Mouse (Mus musculus) midbrain, postnatal 0 days (tissue): ENCODE measurements around the gene 4921501E09Rik. TPM values are rescaled to one million over a fixed set of nuclear protein-coding genes. Genes with fewer than 3 reads are reported as not detected.

Experiments
- ATAC-seq: fragments of 200-750 bp; cut with Nextera tagmentation; 2 replicates; pipeline ENCODE4 v1.8.0; 2017; ENCODE audit warnings: moderate number of reproducible peaks, mild to moderate bottlenecking, moderate TSS enrichment, moderate library complexity; ENCODE audit not compliant: low FRiP score
- DNase-seq: peaks from one replicate; pipeline ENCODE4 v3.0.0-alpha.2; 2015; ENCODE audit warnings: low spot score
- H3K27ac ChIP-seq: fragments of 300-500 bp; sonication (generic); 2 replicates; pipeline ENCODE4 v1.5.1; 2014; ENCODE audit warnings: low read depth, mild to moderate bottlenecking, low read length, mixed read lengths
- H3K27me3 ChIP-seq: fragments of 300-500 bp; sonication (generic); 2 replicates; pipeline ENCODE4 v1.6.1; 2014; ENCODE audit warnings: low read length, control low read depth, mixed read lengths; ENCODE audit not compliant: insufficient read depth
- H3K36me3 ChIP-seq: fragments of 300-500 bp; sonication (generic); 2 replicates; pipeline ENCODE4 v1.6.1; 2014; ENCODE audit warnings: low read length, control low read depth, mixed read lengths; ENCODE audit not compliant: insufficient read depth
- H3K4me1 ChIP-seq: fragments of 300-500 bp; sonication (generic); 2 replicates; pipeline ENCODE4 v1.6.1; 2014; ENCODE audit warnings: mild to moderate bottlenecking, control low read depth, antibody characterized with exemption, low read length, mixed read lengths; ENCODE audit not compliant: insufficient read depth
- H3K4me2 ChIP-seq: fragments of 300-500 bp; sonication (generic); 2 replicates; pipeline ENCODE4 v1.6.1; 2014; ENCODE audit warnings: low read depth, mild to moderate bottlenecking, low read length, mixed read lengths; ENCODE audit not compliant: poor library complexity, severe bottlenecking
- H3K4me3 ChIP-seq: fragments of 300-500 bp; sonication (generic); 2 replicates; pipeline ENCODE4 v1.5.1; 2014; ENCODE audit warnings: low read depth, mild to moderate bottlenecking, low read length, moderate library complexity
- H3K9ac ChIP-seq: fragments of 300-500 bp; sonication (generic); replicated peaks from 2 replicates; pipeline ENCODE4 v1.6.1; 2014; ENCODE audit warnings: mild to moderate bottlenecking, low read length, moderate library complexity, mixed read lengths; ENCODE audit not compliant: poor library complexity, severe bottlenecking
- H3K9me3 ChIP-seq: fragments of 300-500 bp; sonication (generic); 2 replicates; pipeline ENCODE4 v1.6.1; 2016; ENCODE audit warnings: low read length, control low read depth
- CTCF ChIP-seq: IDR thresholded peaks from 2 replicates; pipeline ENCODE4 v1.5.1; 2016; ENCODE audit warnings: antibody characterized with exemption, mild to moderate bottlenecking
- WGBS: fragments of 180-500 bp; shearing (Covaris S2); extraction: QIAGEN DNeasy Blood & Tissue Kit; methylation state at CpG from one replicate; pipeline ENCODE4 v1.1.7; 2014; 5-methylcytosine and 5-hydroxymethylcytosine counted together
- polyA plus RNA-seq: library from polyadenylated mRNA; unstranded; fragments of >200 nt; fragmentation: Nextera tagmentation; extraction: Ambion mirVana; gene quantifications from 2 replicates; pipeline ENCODE4 v1.2.1, GENCODE M21; 2015
- total RNA-seq: library from RNA; depleted of rRNA; stranded (reverse); fragments of >200 nt; gene quantifications from 2 replicates; pipeline ENCODE4 v1.2.3, GENCODE M21; 2014; rRNA removed

4921501E09Rik gene
- total RNA-seq = not detected in 2 replicates
- not detected in 2 replicates for polyA plus RNA-seq

DNA sequence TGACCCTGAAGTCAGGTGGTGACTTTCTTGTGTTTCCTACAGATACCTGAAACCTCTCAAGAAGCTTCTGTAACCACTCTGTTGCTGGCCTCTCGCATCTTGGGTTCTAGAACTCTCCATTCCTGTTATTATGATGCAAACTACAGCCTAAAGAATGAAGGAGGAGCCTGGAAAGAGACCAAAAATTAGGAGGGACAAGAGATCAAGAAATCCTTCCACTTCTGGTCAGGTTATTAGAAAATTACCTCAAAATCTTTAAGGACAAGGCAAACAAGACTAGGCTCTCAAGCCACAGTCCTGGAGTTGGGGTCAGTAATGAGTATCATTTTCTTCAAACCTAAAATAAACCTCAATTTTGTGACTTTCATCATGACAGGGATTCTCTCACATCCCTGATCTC is at the start of gene 4921501E09Rik:
TSS of gene 4921501E09Rik (minus strand) at position 101 of the 400 bp plus-strand sequence.
- Histone ChIP-seq H3K4me2 (no peak within 1 kb of the TSS), H3K4me3 (no peak within 1 kb of the TSS), H3K4me1 (no peaks in the 10 kb centered on the region), H3K9me3 (no peaks in the 10 kb centered on the region), H3K27me3 (no peaks in the 10 kb centered on the region), H3K36me3 (no peaks in the 10 kb centered on the region), H3K27ac (no peak within 1 kb of the TSS), H3K9ac (no peak within 1 kb of the TSS)
- ATAC-seq = no peak
- TF ChIP-seq CTCF = no peak
- DNase-seq = no peak
- 56% methylated on average over 1 of the region's 1 CpGs for WGBS

DNA sequence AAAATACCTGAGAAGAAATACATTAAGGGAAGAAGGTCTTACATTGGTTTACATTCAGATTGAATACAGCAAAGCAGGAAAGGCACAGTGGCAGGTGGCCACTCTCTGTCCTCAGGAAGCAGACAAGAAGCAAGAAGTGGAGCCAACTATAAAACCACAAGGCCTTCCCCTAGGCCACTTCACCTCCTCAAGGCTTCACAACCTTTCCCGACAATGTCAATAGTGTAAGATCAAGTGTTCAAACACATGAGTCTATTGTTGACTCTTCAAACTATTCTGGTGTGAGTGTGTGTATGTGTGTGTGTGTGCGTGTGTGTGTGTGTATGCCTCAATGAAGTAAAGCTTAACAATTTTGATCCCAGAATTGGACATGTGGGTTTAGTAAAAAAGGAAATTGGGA is 29.5 kb upstream of the 4921501E09Rik start:
- 94% methylated on average over 2 of the region's 2 CpGs for WGBS
- Histone ChIP-seq H3K9ac (no peak overlapping the region), H3K4me3 (no peak overlapping the region), H3K36me3 (no peaks in the 10 kb centered on the region), H3K4me2 (no peak overlapping the region), H3K9me3 (no peaks in the 10 kb centered on the region), H3K4me1 (no peaks in the 10 kb centered on the region), H3K27ac (no peak overlapping the region), H3K27me3 (no peaks in the 10 kb centered on the region)
- TF ChIP-seq CTCF = no peak
- DNase-seq (no peak), ATAC-seq (no peak)

DNA sequence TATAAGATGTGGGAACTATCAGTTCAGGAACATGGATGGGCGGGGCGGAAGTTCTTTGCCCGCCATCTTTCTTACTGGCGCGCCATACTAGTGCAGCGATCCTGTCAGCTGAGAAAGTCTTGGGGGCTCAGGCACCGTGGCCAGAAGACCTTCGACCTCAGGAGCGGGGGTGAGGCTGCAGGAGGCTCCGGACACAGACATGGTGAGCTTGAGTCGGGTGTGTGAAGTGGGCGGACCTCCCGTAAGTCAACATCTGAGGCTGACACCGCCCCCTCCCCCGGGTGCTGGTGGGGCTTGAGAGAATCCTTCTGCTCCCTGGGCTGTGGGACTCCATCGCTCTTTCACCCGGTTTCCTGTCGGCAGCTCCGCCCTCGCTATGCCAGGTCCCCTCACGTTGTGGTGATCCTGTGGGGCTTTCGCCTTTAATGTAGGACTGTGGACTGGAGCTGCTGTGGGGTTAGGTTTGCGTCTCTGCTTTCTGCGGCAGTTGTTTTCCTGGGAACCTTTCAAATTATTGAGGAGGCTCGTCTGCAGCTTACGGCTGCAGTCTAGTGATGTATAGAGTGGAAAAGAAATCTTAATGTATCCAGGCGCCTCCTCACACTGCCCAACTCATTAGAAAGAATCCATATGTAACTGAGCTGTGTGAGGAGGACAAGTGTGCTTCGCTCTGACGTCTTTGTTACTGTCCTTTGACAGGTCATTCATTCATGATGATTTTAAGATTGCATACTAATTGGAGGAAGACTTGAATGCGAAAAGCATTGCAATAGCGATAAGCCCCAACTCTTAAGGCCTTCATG is 24.7 kb upstream of the 4921501E09Rik start:
- TF ChIP-seq CTCF = no peak
- Histone ChIP-seq H3K9ac (peak overlapping the region; percentile 85), H3K27me3 (no peaks in the 10 kb centered on the region), H3K9me3 (no peaks in the 10 kb centered on the region), H3K27ac (peak overlapping the region; percentile 91), H3K4me1 (peaks cover 4% of the 10 kb centered on the region; the same call in 1 of the 2 replicates), H3K4me2 (peak overlapping the region; percentile 49), H3K36me3 (no peaks in the 10 kb centered on the region), H3K4me3 (peak overlapping the region; percentile 71)
- under 1% methylated on average over 31 of the region's 31 CpGs for WGBS
- peak; percentile 88 for DNase-seq
- ATAC-seq = peak; percentile 77

DNA sequence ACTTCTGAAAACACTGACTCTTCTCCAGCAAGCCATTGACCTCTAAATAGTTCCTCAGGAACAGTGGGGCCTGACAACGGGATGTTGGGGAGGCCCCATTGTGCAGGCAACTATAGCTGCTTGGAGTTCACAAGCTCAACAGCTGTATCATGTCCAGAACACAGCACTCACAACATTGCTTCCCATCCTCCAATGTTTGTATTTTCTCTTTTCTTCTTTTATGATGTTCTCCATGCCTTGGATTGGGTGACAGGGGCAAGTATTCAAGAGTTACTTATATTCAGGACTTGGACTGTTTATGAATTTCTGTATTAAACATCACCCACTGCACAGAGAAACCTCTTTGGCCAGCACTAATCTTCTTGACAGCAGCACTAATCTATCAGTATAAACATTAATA is 23.8 kb upstream of the 4921501E09Rik start:
- H3K4me3 ChIP-seq = 0 out of 2 replicates have a peak overlapping the region, but pooled peaks have one; percentile 71
- no peaks in the 10 kb centered on the region for H3K27me3 ChIP-seq
- WGBS = 41% methylated on average over 1 of the region's 1 CpGs
- no peaks in the 10 kb centered on the region for H3K36me3 ChIP-seq
- TF ChIP-seq CTCF = no peak
- no peaks in the 10 kb centered on the region for H3K9me3 ChIP-seq
- peak overlapping the region; percentile 91 for H3K27ac ChIP-seq
- H3K9ac ChIP-seq = no peak overlapping the region
- peaks cover 4% of the 10 kb centered on the region; the same call in 1 of the 2 replicates for H3K4me1 ChIP-seq
- H3K4me2 ChIP-seq = peak overlapping the region; percentile 49
- DNase-seq = no peak
- ATAC-seq = no peak

DNA sequence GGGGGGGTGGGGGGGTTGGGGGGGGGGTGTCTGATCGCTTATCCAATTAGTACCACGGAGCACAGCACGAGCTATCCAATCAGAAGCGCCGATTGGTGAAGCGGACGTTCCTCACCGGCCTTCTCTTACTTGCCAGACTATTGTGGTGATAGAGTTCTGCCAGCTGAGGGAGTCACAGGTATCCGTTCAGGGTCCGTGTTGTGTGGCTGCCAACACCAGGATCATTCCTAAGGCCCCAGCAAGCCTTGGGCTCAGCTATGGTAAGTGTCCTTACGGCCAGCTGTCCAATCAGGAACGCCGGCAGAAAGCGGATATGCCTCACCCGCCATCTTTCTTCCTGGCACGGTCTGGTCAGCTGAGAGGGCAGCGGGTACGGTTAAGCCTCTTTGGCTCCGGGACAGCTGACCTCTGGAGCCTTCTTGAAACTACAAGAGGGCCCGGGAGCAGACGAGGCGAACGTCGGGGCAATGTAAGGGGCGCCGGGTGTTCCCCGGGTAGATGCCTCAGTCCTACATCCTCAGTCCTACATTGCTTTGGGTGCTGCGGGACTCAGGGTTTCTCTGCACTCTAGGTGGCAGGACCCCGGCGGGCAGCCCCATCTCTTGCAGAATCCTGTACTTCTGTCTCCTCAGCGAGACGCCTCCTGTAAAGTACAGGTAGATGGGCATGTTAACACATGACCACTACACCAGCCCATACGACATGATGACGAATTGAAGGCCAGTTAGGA is 21.5 kb upstream of the 4921501E09Rik start, which contains the start of gene Zfp563:
TSS of gene Zfp563 (plus strand) at position 91 of the 730 bp plus-strand sequence.
- Histone ChIP-seq H3K9ac (peak within 1 kb of the TSS; percentile 55), H3K36me3 (no peaks in the 10 kb centered on the region), H3K9me3 (no peaks in the 10 kb centered on the region), H3K4me3 (peak within 1 kb of the TSS; percentile 51), H3K27me3 (no peaks in the 10 kb centered on the region), H3K4me2 (peak within 1 kb of the TSS; percentile 73), H3K4me1 (peaks cover 4% of the 10 kb centered on the region; the same call in 1 of the 2 replicates), H3K27ac (peak within 1 kb of the TSS; percentile 84)
- WGBS = 4% methylated on average over 34 of the region's 34 CpGs
- DNase-seq = peak; percentile 95
- peak; percentile 92 for ATAC-seq
- TF ChIP-seq CTCF = peak; percentile 31; the same call in 1 of the 2 replicates
